ENCODE assay signal across 11 mouse cellular contexts in genomic region chr5:77123597-77123996, GRCm38 (mm10). TPM values are rescaled to one million over a fixed set of nuclear protein-coding genes. Genes with fewer than 3 reads are reported as not detected.
A peak's percentile ranks its signal among the peaks of the same experiment; 100 is the strongest.
DNase-seq lines count a peak whose midpoint lies in the region; ATAC-seq lines count a peak whose summit lies in the region.
"Had no signal": no experiment of that assay in that cellular context is flagged by ENCODE, and none has a peak within 500 bp of the region (broad histone marks: within the 10 kb centered on the region; RNA-seq: fewer than 3 reads in every experiment).

No protein-coding gene starts in this region.

- no peak overlapping the region for H3K4me2 ChIP-seq in heart, embryonic 14.5 days (ENCODE audit: low read length)
- 0 out of 2 replicates have a peak overlapping the region, but pooled peaks have one; percentile 4 for H3K4me2 ChIP-seq in kidney, embryonic 15.5 days
- H3K4me2 ChIP-seq: liver, embryonic 12.5 days had no signal

- no peak overlapping the region; the same call in 1 of the 2 replicates for H3K9ac ChIP-seq in heart, embryonic 14.5 days (ENCODE audit: low read length)
- no peak overlapping the region for H3K9ac ChIP-seq in kidney, embryonic 15.5 days
- H3K9ac ChIP-seq: embryonic facial prominence, embryonic 13.5 days; liver, embryonic 12.5 days had no signal

- peaks cover 21 to 44% of the 10 kb centered on the region in 2 experiments for H3K4me1 ChIP-seq in heart, embryonic 14.5 days (ENCODE audit: control insufficient read depth in 2 of 2, insufficient read depth in 2 of 2, low read length in 2 of 2)
- H3K4me1 ChIP-seq in kidney, embryonic 15.5 days, result peaks cover 26% of the 10 kb centered on the region

- ATAC-seq in heart, embryonic 14.5 days (ENCODE audit: insufficient number of reproducible peaks, insufficient read depth, low FRiP score, low read depth), result no peak
- peak; percentile 77 for ATAC-seq in kidney, embryonic 15.5 days (replicated peaks; ENCODE audit: low FRiP score)
- ATAC-seq: liver, embryonic 12.5 days had no signal

- H3K36me3 ChIP-seq in heart, embryonic 14.5 days (ENCODE audit: control insufficient read depth, insufficient read depth, low read length), result no peaks in the 10 kb centered on the region
- no peaks in the 10 kb centered on the region for H3K36me3 ChIP-seq in kidney, embryonic 15.5 days
- H3K36me3 ChIP-seq: embryonic facial prominence, embryonic 13.5 days; liver, embryonic 12.5 days had no signal

- H3K27ac ChIP-seq in heart, embryonic 14.5 days (replicated peaks in 1 of 2; ENCODE audit: control insufficient read depth in 1 of 2, insufficient read depth in 1 of 2, low read depth in 2 of 2, low read length in 2 of 2), result peak overlapping the region; percentile 20 to 66; a peak in 2 of 4 replicates
- peak overlapping the region; percentile 45 for H3K27ac ChIP-seq in kidney, embryonic 15.5 days
- H3K27ac ChIP-seq: embryonic facial prominence, embryonic 13.5 days; liver, embryonic 12.5 days had no signal

- no peaks in the 10 kb centered on the region for H3K27me3 ChIP-seq in heart, embryonic 14.5 days (ENCODE audit: control insufficient read depth, insufficient read depth, low read length)
- no peaks in the 10 kb centered on the region for H3K27me3 ChIP-seq in kidney, embryonic 15.5 days
- H3K27me3 ChIP-seq: embryonic facial prominence, embryonic 13.5 days had no signal

- no peak overlapping the region for H3K4me3 ChIP-seq in heart, embryonic 14.5 days (ENCODE audit: control insufficient read depth in 1 of 2, insufficient read depth in 1 of 2, low read depth in 1 of 2, low read length in 2 of 2)
- H3K4me3 ChIP-seq in kidney, embryonic 15.5 days (replicated peaks), result no peak overlapping the region
- H3K4me3 ChIP-seq: embryonic facial prominence, embryonic 13.5 days; liver, embryonic 12.5 days had no signal

- no peak for DNase-seq in heart, adult 11 months
- DNase-seq in kidney, adult 8-10 months, result no peak
- DNase-seq in retina, postnatal 1 day, result peak; percentile 44
- DNase-seq in retina, embryonic 14.5 days (ENCODE audit: low spot score), result no peak
- DNase-seq in thymus, postnatal 14 days, result no peak
- DNase-seq: cerebellum, adult 11-12 months; gastrocnemius, postnatal 36 days had no signal

- H3K9me3 ChIP-seq in heart, embryonic 14.5 days (ENCODE audit: control insufficient read depth, low read length), result peaks cover 6% of the 10 kb centered on the region; the same call in 1 of the 2 replicates
- no peaks in the 10 kb centered on the region for H3K9me3 ChIP-seq in kidney, embryonic 15.5 days (replicated peaks)
- H3K9me3 ChIP-seq: embryonic facial prominence, embryonic 13.5 days; liver, embryonic 12.5 days had no signal

- WGBS in heart, embryonic 14.5 days, result 70% methylated on average over 9 of the region's 9 CpGs
- 41% methylated on average over 9 of the region's 9 CpGs for WGBS in kidney, embryonic 15.5 days

RNA-seq across cellular contexts. Expression of gene Hopx, which starts 8.7 kb away (rescaled TPM):
- polyA plus RNA-seq in heart, embryonic 14.5 days (2014; fragmentation: Nextera tagmentation; extraction: Ambion mirVana), result 30.1 and 34.0 TPM in 2 replicates
- polyA plus RNA-seq in kidney, embryonic 15.5 days (2015; fragmentation: Nextera tagmentation; extraction: Ambion mirVana), result 1.0 and 1.7 TPM in 2 replicates
- polyA plus RNA-seq: liver, embryonic 12.5 days had no signal

Comparison
In these comparisons a context has a peak if more than half of its experiments do, and no peak if none do; other contexts are left out.
1. RNA of gene Hopx, which starts 8.7 kb away (polyA plus RNA-seq): 30.1 to 34.0 TPM in heart, embryonic 14.5 days; 1.0 to 1.7 TPM in kidney, embryonic 15.5 days; every median in the first group is over 10 times any median in the second.